Mouse (Mus musculus) kidney, postnatal 0 days (tissue): ENCODE measurements around the gene Srp9. TPM values are rescaled to one million over a fixed set of nuclear protein-coding genes. Genes with fewer than 3 reads are reported as not detected.

ENCODE experiments used
- ATAC-seq: fragments of 200-750 bp; cut with Nextera tagmentation; replicated peaks from 2 replicates; pipeline ENCODE4 v1.8.0; 2017; ENCODE audit warnings: low read depth, moderate number of reproducible peaks, moderate TSS enrichment, moderate library complexity; ENCODE audit not compliant: low FRiP score
- DNase-seq: peaks from one replicate; pipeline ENCODE4 v3.0.0-alpha.2; 2016; ENCODE audit warnings: low spot score
- H3K27ac ChIP-seq: fragments of 300-500 bp; sonication (generic); 2 replicates; pipeline ENCODE4 v1.5.1; 2014; ENCODE audit warnings: mild to moderate bottlenecking
- H3K27me3 ChIP-seq: fragments of 300-500 bp; sonication (generic); 2 replicates; pipeline ENCODE4 v1.6.1; 2014; ENCODE audit warnings: low read length, mixed read lengths; ENCODE audit not compliant: insufficient read depth
- H3K36me3 ChIP-seq: fragments of 300-500 bp; sonication (generic); 2 replicates; pipeline ENCODE4 v1.6.1; 2014; ENCODE audit warnings: low read length, mixed read lengths; ENCODE audit not compliant: insufficient read depth
- H3K4me1 ChIP-seq: fragments of 300-500 bp; sonication (generic); replicated peaks from 2 replicates; pipeline ENCODE4 v1.6.1; 2014; ENCODE audit warnings: antibody characterized with exemption, low read length, mixed read lengths; ENCODE audit not compliant: insufficient read depth
- H3K4me2 ChIP-seq: fragments of 300-500 bp; sonication (generic); 2 replicates; pipeline ENCODE4 v1.6.1; 2014; ENCODE audit warnings: mild to moderate bottlenecking, low read length, moderate library complexity, mixed read lengths
- H3K4me3 ChIP-seq: fragments of 300-500 bp; sonication (generic); replicated peaks from 2 replicates; pipeline ENCODE4 v1.5.1; 2014; ENCODE audit warnings: low read depth, low read length
- H3K9ac ChIP-seq: fragments of 300-500 bp; sonication (generic); 2 replicates; pipeline ENCODE4 v1.6.1; 2014; ENCODE audit warnings: low read depth, low read length
- H3K9me3 ChIP-seq: fragments of 300-500 bp; sonication (generic); replicated peaks from 2 replicates; pipeline ENCODE4 v1.6.1; 2016; ENCODE audit warnings: low read length, inconsistent platforms, mixed read lengths
- CTCF ChIP-seq: IDR thresholded peaks from 2 replicates; pipeline ENCODE4 v1.5.1; 2016; ENCODE audit warnings: antibody characterized with exemption, low read depth, mild to moderate bottlenecking, moderate library complexity
- WGBS: fragments of 180-500 bp; shearing (Covaris S2); extraction: QIAGEN DNeasy Blood & Tissue Kit; methylation state at CpG from one replicate; pipeline ENCODE4 v1.1.7; 2014; 5-methylcytosine and 5-hydroxymethylcytosine counted together
- polyA plus RNA-seq: library from polyadenylated mRNA; unstranded; fragments of >200 nt; fragmentation: Nextera tagmentation; extraction: Ambion mirVana; gene quantifications from 2 replicates; pipeline ENCODE4 v1.2.1, GENCODE M21; 2015

Srp9 gene
- polyA plus RNA-seq, 1 experiment from 2014 or later = 225 TPM

DNA sequence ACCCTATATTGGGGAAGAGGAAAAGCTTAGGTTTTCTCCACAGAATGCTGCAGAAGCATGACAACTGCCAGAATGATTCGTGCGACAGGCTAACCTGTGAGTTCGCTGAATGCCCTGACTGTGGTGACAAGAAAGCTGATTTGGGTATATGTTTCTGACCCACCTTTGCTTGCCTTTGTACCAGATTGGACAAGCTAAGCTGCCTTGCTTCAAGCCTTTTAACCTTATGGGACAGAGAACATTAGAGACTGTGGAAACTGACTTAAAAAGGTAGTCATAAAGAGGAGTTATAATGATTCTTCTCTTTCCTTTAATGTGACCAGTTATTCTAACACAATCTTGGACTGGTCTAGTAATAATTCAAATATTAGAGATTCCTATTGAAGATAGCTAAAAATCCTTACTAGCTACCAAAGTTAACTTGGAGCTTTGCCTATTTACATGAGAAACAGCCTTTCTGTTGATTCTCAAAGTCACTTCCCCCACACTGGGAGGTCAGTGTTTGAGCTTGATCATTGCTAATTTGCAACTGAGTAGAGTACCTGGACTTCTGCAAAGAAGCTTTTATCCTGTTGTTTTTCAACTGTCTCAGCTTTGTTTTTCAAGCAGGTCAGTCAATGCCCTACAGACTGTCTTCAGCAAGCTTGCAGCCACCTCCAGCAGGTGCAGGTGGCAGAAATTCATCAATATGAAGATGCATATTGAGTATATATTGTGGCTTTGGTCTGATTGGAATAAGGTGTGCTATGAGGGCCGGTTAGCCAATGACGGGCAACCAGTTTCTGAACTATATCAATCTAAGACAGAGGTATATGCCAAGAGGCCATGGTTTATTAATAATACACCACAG lies 57.1 kb downstream of the Srp9 start:
- Histone ChIP-seq H3K27ac (no peak overlapping the region), H3K9me3 (no peaks in the 10 kb centered on the region), H3K9ac (no peak overlapping the region), H3K4me3 (no peak overlapping the region), H3K27me3 (no peaks in the 10 kb centered on the region), H3K4me1 (no peaks in the 10 kb centered on the region), H3K36me3 (no peaks in the 10 kb centered on the region), H3K4me2 (no peak overlapping the region)
- WGBS = 70% methylated on average over 5 of the region's 5 CpGs
- DNase-seq (no peak), ATAC-seq (no peak)
- no peak for TF ChIP-seq CTCF

Other genes with a start within 250 kb of the Srp9 start
- gene Enah, start 104.7 kb upstream of the Srp9 start, polyA plus RNA-seq = 9.6 and 9.9 TPM in 2 replicates
- not detected in 2 replicates for gene Vmn1r1, start 39.7 kb downstream of the Srp9 start, polyA plus RNA-seq
- 169 and 179 TPM in 2 replicates for gene Degs1, start 158.1 kb downstream of the Srp9 start, polyA plus RNA-seq
- gene Fbxo28, start 216.9 kb downstream of the Srp9 start, polyA plus RNA-seq = 17.1 and 17.8 TPM in 2 replicates